Mouse (Mus musculus) left cerebral cortex, postnatal 14 days (tissue): Measurements from ENCODE around the gene Megf8. TPM values are rescaled to one million over a fixed set of nuclear protein-coding genes. Genes with fewer than 3 reads are reported as not detected.
"Not testable (repeated sequence)": the region's sequence is repeated elsewhere in the genome, so short reads cannot be mapped to it uniquely, and the experiment has no call there.

ENCODE experiments used
- DNase-seq, 2 experiments: peaks; one replicate each; pipeline ENCODE4 v3.0.0; 2021 to 2022; ENCODE audit warnings: low spot score in 2 of 2, mixed read lengths in 1 of 2
- intact Hi-C: fragments of 180-260 bp; cut with DNase I; formaldehyde crosslinking; loops from one replicate; pipeline ENCODE4 v1.15.1; 2025
- total RNA-seq, 2 experiments: library from RNA; stranded (reverse); gene quantifications; 2 replicates each; pipeline ENCODE4 v1.2.3; 2021

Megf8 gene
- total RNA-seq, 2 experiments from 2014 or later: 97.4 to 97.8 TPM

GRCm38 (mm10) chr7:25392851-25393250 is 75.9 kb downstream of the Megf8 start:
- no peak for DNase-seq
- intact Hi-C loops: no loop called here

GRCm38 (mm10) chr7:25393451-25394210 is 76.7 kb downstream of the Megf8 start:
- DNase-seq: no peak
- intact Hi-C loops: no loop called here

- intact Hi-C loops: no loop called here
- no peak for DNase-seq
Observed at GRCm38 (mm10) chr7:25394754-25395153, 77.8 kb downstream of the Megf8 start.

GRCm38 (mm10) chr7:25395186-25395557 is 78.2 kb downstream of the Megf8 start:
- DNase-seq: no peak
- intact Hi-C loops: no loop called here

- intact Hi-C loops: no loop called here
- peak; percentile 97 to 98 for DNase-seq
Observed at GRCm38 (mm10) chr7:25395558-25396521, 78.9 kb downstream of the Megf8 start.

- no peak for DNase-seq
- intact Hi-C loops: no loop called here
Observed at GRCm38 (mm10) chr7:25396621-25397020, 79.7 kb downstream of the Megf8 start.

- intact Hi-C loops: no loop called here
- no peak for DNase-seq
Observed at GRCm38 (mm10) chr7:25398610-25399009, 81.6 kb downstream of the Megf8 start, which contains the start of gene Lipe. Gene Lipe, minus strand, starts transcription at chr7:25398710.

- intact Hi-C loops, DNase-seq: not testable (repeated sequence)
Observed at GRCm38 (mm10) chr7:25399028-25399427, 82.1 kb downstream of the Megf8 start.

- intact Hi-C loops: no loop called here
Observed at GRCm38 (mm10) chr7:25401551-25401950, 84.6 kb downstream of the Megf8 start.

GRCm38 (mm10) chr7:25401986-25402385 is 85.0 kb downstream of the Megf8 start:
- intact Hi-C loops: no loop called here
- DNase-seq: no peak

More at GRCm38 (mm10) chr7:25401551-25401950, 84.6 kb downstream of the Megf8 start:
- DNase-seq: no peak

- intact Hi-C loops: no loop called here
- DNase-seq: no peak
Observed at GRCm38 (mm10) chr7:25402671-25403101, 85.7 kb downstream of the Megf8 start.

- no peak for DNase-seq
- intact Hi-C loops: no loop called here
Observed at GRCm38 (mm10) chr7:25406468-25406867, 89.5 kb downstream of the Megf8 start.

GRCm38 (mm10) chr7:25409114-25409760 is 92.3 kb downstream of the Megf8 start:
- DNase-seq: no peak
- intact Hi-C loops: no loop called here

- intact Hi-C loops: no loop called here
Observed at GRCm38 (mm10) chr7:25410969-25411615, 94.1 kb downstream of the Megf8 start.

GRCm38 (mm10) chr7:25411861-25412260 is 94.9 kb downstream of the Megf8 start:
- intact Hi-C loops: no loop called here
- DNase-seq: no peak

More at GRCm38 (mm10) chr7:25410969-25411615, 94.1 kb downstream of the Megf8 start:
- no peak for DNase-seq

GRCm38 (mm10) chr7:25412833-25413441 is 96.0 kb downstream of the Megf8 start, which contains the start of gene Cxcl17:
Gene Cxcl17, minus strand, starts transcription at chr7:25412886.
- intact Hi-C loops: no loop called here
- DNase-seq: no peak
